Mouse (Mus musculus) spleen, adult 2 months (tissue): ENCODE measurements around the gene Lad1. TPM values are rescaled to one million over a fixed set of nuclear protein-coding genes. Genes with fewer than 3 reads are reported as not detected.

ENCODE experiments used
- DNase-seq, 2 experiments: peaks; one replicate each; pipeline versions ENCODE4 v3.0.0 to v3.0.0-alpha.2; 2012 to 2021; ENCODE audit warnings: low spot score in 2 of 2, low read depth in 1 of 2
- H3K27ac ChIP-seq: fragments of 200-500 bp; 2 replicates; pipeline ENCODE4 v1.5.1; 2012; ENCODE audit warnings: low read length, inconsistent platforms; ENCODE audit not compliant: insufficient read depth
- H3K27me3 ChIP-seq: fragments of 200-500 bp; 2 replicates; pipeline ENCODE4 v1.6.1; 2012; ENCODE audit warnings: mild to moderate bottlenecking, moderate library complexity, low read length, inconsistent platforms; ENCODE audit not compliant: control insufficient read depth, insufficient read depth
- H3K36me3 ChIP-seq: fragments of 200-500 bp; 2 replicates; pipeline ENCODE4 v1.6.1; 2012; ENCODE audit warnings: mild to moderate bottlenecking, low read length, inconsistent platforms; ENCODE audit not compliant: control insufficient read depth, insufficient read depth
- H3K4me1 ChIP-seq: fragments of 200-500 bp; 2 replicates; pipeline ENCODE4 v1.6.1; 2011; ENCODE audit warnings: inconsistent platforms; ENCODE audit not compliant: control insufficient read depth, insufficient read depth, insufficient read length
- H3K4me3 ChIP-seq: fragments of 200-500 bp; 2 replicates; pipeline ENCODE4 v1.5.1; 2011; ENCODE audit warnings: mild to moderate bottlenecking, inconsistent platforms; ENCODE audit not compliant: insufficient read depth, insufficient read length; ENCODE audit errors: extremely low read depth
- CTCF ChIP-seq: fragments of 200-500 bp; IDR thresholded peaks from 2 replicates; pipeline ENCODE4 v1.5.1; 2011; ENCODE audit warnings: mild to moderate bottlenecking, inconsistent platforms; ENCODE audit not compliant: insufficient read depth, insufficient read length, insufficient replicate concordance; ENCODE audit errors: extremely low read depth
- POLR2A ChIP-seq: fragments of 200-500 bp; IDR thresholded peaks from 2 replicates; pipeline ENCODE4 v1.6.1; 2011; ENCODE audit warnings: low read depth, low read length, inconsistent platforms
- WGBS: fragments of 180-500 bp; shearing (Covaris S2); methylation state at CpG from one replicate; pipeline ENCODE4 v1.1.7; 2018; 5-methylcytosine and 5-hydroxymethylcytosine counted together
- polyA plus RNA-seq: library from polyadenylated mRNA; depleted of rRNA; stranded (reverse); fragments of >200 nt; gene quantifications from 2 replicates; pipeline ENCODE4 v1.2.3, GENCODE M21; 2012; rRNA removed

Gene Lad1
- polyA plus RNA-seq, 1 experiment = 5.1 TPM

DNA sequence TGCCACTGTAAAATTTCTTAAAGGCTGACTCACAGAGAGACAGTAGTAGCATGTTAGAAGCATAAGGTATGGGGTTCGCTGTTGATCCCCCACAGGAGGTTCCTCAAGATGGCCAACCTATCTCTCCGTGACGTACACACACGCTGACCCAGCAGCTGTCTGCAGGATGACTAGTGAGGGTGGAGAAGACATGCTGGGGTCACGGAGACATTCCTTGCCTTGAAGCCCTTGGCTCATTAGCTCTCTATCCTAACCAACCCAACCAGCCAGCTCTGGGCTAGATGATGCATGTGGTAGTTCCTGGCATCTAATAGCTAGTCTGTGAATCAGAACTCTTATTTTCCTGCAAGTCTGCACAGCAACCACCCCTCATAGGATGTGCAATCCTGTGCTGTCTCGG lies 50.2 kb downstream of the Lad1 start:
- Histone ChIP-seq H3K27me3 (no peaks in the 10 kb centered on the region), H3K4me3 (no peak overlapping the region), H3K27ac (no peak overlapping the region), H3K4me1 (no peaks in the 10 kb centered on the region), H3K36me3 (no peaks in the 10 kb centered on the region)
- TF ChIP-seq POLR2A = no peak
- no peak for TF ChIP-seq CTCF
- no peak for DNase-seq
- WGBS = 90% methylated on average over 6 of the region's 6 CpGs

GRCm38 (mm10) chr1:135872991-135873390 lies 54.6 kb downstream of the Lad1 start:
- no peak for DNase-seq
- H3K4me1 ChIP-seq = no peaks in the 10 kb centered on the region
- no peak overlapping the region for H3K27ac ChIP-seq
- 77% methylated on average over 4 of the region's 4 CpGs for WGBS
- no peak overlapping the region for H3K4me3 ChIP-seq
- no peaks in the 10 kb centered on the region for H3K27me3 ChIP-seq
- TF ChIP-seq POLR2A = no peak
- TF ChIP-seq CTCF = no peak
- no peaks in the 10 kb centered on the region for H3K36me3 ChIP-seq

DNA sequence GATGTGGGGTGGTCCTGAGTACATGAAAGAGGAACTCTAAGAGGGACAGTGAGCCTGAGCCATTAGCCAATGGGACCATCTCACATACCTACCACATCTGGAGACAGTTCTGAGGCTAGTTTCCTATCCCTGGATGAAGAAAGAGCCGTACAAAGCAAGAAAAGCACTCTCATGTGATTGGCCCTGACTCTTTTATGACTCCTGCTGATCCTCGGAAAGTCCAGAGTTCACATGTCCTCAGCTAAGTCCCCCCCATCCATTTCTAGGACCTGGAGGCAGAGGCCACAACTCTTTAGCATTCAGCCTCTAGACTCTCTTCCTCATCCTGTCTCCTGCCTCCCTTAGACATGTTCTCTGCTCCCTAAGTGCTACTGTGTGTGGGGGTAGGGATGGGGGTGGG lies 58.9 kb downstream of the Lad1 start:
- Histone ChIP-seq H3K4me3 (no peak overlapping the region), H3K27ac (no peak overlapping the region), H3K36me3 (no peaks in the 10 kb centered on the region), H3K4me1 (no peaks in the 10 kb centered on the region), H3K27me3 (no peaks in the 10 kb centered on the region)
- no peak for DNase-seq
- WGBS = 84% methylated on average over 2 of the region's 2 CpGs
- TF ChIP-seq CTCF (no peak), POLR2A (no peak)

DNA sequence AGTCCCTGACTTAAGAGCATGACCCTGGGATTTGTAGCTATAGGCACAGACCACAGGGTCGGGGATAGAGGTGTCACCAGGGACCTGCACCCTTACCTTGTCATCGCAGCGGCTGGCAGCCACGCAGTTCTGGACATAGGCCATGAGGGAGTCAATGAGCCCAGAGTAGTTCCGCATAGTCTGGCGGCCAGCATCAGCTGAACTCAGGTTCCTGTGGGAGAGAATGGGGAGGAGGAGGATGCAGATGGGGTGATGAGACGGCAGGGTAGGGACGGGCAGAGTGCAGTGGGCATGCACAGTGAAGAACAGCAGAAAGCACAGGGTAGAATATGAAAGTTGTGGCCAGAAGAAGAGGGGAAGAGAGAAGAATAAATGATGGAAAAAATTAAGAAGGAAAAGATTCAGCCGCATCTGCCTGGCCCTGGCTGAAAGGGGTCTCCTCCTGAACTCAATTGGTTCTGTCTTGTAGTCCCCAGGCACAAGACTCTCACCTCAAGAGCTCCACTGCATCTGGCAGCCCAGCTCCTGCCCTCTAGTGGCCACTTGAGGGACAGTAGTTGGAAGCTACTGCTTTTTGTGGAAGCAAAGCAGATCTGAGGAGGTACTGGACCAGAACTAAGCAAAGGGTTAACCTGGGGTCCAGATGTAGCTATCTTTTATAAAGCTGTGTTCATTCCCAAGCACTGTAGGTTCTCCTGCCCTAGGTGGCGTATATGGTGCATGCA lies 64.1 kb downstream of the Lad1 start:
- no peaks in the 10 kb centered on the region for H3K36me3 ChIP-seq
- H3K4me3 ChIP-seq = no peak overlapping the region
- no peaks in the 10 kb centered on the region for H3K27me3 ChIP-seq
- 57% methylated on average over 10 of the region's 10 CpGs for WGBS
- no peaks in the 10 kb centered on the region for H3K4me1 ChIP-seq
- H3K27ac ChIP-seq = no peak overlapping the region
- peak; percentile 66; the same call in 1 of the 2 replicates for TF ChIP-seq CTCF
- no peak for TF ChIP-seq POLR2A
- DNase-seq = peak in 1 of 2 experiments; percentile 38

Other genes with a start within 250 kb of the Lad1 start
- 15.0 and 16.3 TPM in 2 replicates for gene Nav1, start 211.3 kb upstream of the Lad1 start, polyA plus RNA-seq
- 174 and 192 TPM in 2 replicates for gene Csrp1, start 98.5 kb upstream of the Lad1 start, polyA plus RNA-seq
- gene Phlda3, start 52.5 kb upstream of the Lad1 start, polyA plus RNA-seq = 17.5 and 18.9 TPM in 2 replicates
- 0.80 and 1.3 TPM in 2 replicates for gene Tnni1, start 39.2 kb upstream of the Lad1 start, polyA plus RNA-seq
- 0.52 and 0.75 TPM in 2 replicates for gene Tnnt2, start 17.8 kb downstream of the Lad1 start, polyA plus RNA-seq
- gene Pkp1, start 100.6 kb downstream of the Lad1 start, polyA plus RNA-seq = not detected in 2 replicates
- 0.41 TPM in 1 of 2 replicates, not detected in the other for gene Igfn1, start 187.7 kb downstream of the Lad1 start, polyA plus RNA-seq
- 27.3 and 34.1 TPM in 2 replicates for gene Tmem9, start 189.6 kb downstream of the Lad1 start, polyA plus RNA-seq
- not detected in 2 replicates for gene Ascl5, start 232.2 kb downstream of the Lad1 start, polyA plus RNA-seq
- gene Cacna1s, start 234.2 kb downstream of the Lad1 start, polyA plus RNA-seq = 4.3 and 5.1 TPM in 2 replicates